Mouse (Mus musculus) midbrain, embryonic 14.5 days (tissue): ENCODE measurements at regions not wholly inside any gene's neighbourhood (a gene's known extent, or its start where the extent isn't known, plus 50 kb on each side); places are given as distances from the start of the nearest gene placed in this dataset.
A peak's percentile ranks its signal among the peaks of the same experiment; 100 is the strongest.

ENCODE experiments used
- ATAC-seq: fragments of 200-750 bp; cut with Nextera tagmentation; 2 replicates; pipeline ENCODE4 v1.8.0; 2017; ENCODE audit warnings: moderate number of reproducible peaks, moderate library complexity; ENCODE audit not compliant: low FRiP score, low TSS enrichment
- DNase-seq: peaks from one replicate; pipeline ENCODE4 v3.0.0-alpha.2; 2015
- H3K27ac ChIP-seq: fragments of 300-500 bp; sonication (generic); replicated peaks from 2 replicates; pipeline ENCODE4 v1.5.1; 2014; ENCODE audit warnings: mild to moderate bottlenecking, low read depth, low read length, moderate library complexity
- H3K27me3 ChIP-seq: fragments of 300-500 bp; sonication (generic); 2 replicates; pipeline ENCODE4 v1.6.1; 2014; ENCODE audit warnings: low read length, control low read depth, mixed read lengths; ENCODE audit not compliant: control insufficient read depth, insufficient read depth
- H3K36me3 ChIP-seq: fragments of 300-500 bp; sonication (generic); 2 replicates; pipeline ENCODE4 v1.6.1; 2014; ENCODE audit warnings: low read length, control low read depth; ENCODE audit not compliant: control insufficient read depth, insufficient read depth
- H3K4me1 ChIP-seq: fragments of 300-500 bp; sonication (generic); 2 replicates; pipeline ENCODE4 v1.6.1; 2014; ENCODE audit warnings: mild to moderate bottlenecking, antibody characterized with exemption, low read length, control low read depth; ENCODE audit not compliant: control insufficient read depth, insufficient read depth
- H3K4me2 ChIP-seq: fragments of 300-500 bp; sonication (generic); 2 replicates; pipeline ENCODE4 v1.6.1; 2014; ENCODE audit warnings: mild to moderate bottlenecking, low read length, moderate library complexity
- H3K4me3 ChIP-seq: fragments of 300-500 bp; sonication (generic); replicated peaks from 2 replicates; pipeline ENCODE4 v1.5.1; 2014; ENCODE audit warnings: low read depth, low read length
- H3K9ac ChIP-seq: fragments of 300-500 bp; sonication (generic); replicated peaks from 2 replicates; pipeline ENCODE4 v1.6.1; 2014; ENCODE audit warnings: mild to moderate bottlenecking, low read length, moderate library complexity
- H3K9me3 ChIP-seq: fragments of 300-500 bp; sonication (generic); 2 replicates; pipeline ENCODE4 v1.6.1; 2016; ENCODE audit warnings: low read length, control low read depth, mixed read lengths; ENCODE audit not compliant: control insufficient read depth
- WGBS: fragments of 180-500 bp; shearing (Covaris S2); extraction: QIAGEN DNeasy Blood & Tissue Kit; methylation state at CpG from one replicate; pipeline ENCODE4 v1.1.7; 2014; 5-methylcytosine and 5-hydroxymethylcytosine counted together

DNA sequence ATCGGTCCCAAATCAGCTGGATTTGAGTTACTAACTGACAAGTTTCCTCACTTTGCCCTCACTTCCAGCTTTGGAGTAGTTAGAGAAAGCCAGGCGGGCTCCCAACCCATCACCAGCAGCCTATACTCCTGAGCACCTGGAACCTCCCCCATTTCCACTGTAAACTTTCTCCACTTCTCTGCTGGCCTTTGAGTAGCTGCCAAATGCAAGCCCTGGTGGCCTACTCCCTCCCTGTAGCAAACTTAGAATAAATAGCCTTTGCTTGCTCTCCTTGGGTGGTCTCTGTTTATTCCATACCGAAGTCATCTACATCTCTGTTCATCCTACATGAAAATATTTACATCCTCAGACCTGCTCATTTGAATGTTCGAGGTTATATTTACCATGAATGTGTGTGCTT, 100.8 kb downstream of the Hsd17b3 start:
- Histone ChIP-seq H3K27me3 (no peaks in the 10 kb centered on the region), H3K27ac (no peak overlapping the region)

DNA sequence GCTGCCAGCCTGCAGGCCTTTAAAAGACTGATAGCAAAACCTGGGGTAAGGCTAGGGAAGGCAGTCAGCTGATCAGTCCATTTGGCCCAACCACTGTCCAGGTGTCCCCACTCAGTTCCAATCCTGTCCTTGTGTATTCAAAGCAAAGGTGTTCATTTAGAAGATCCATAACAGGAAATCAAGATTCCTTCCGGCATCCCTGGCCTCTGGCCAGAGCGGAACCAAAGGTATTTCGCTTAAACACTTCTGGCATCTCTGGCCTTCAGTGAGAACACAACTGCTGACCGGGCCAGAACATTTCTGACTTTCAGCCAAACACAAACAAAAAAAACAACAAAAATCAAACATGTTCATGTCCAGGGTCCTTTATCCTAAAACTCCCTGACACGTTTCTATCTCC, 102.3 kb downstream of the Hsd17b3 start:
- 87% methylated on average over 5 of the region's 5 CpGs for WGBS
- Histone ChIP-seq H3K9ac (no peak overlapping the region), H3K4me1 (peaks cover 10% of the 10 kb centered on the region; the same call in 1 of the 2 replicates), H3K9me3 (no peaks in the 10 kb centered on the region), H3K36me3 (no peaks in the 10 kb centered on the region), H3K4me3 (no peak overlapping the region), H3K27me3 (no peaks in the 10 kb centered on the region), H3K4me2 (no peak overlapping the region), H3K27ac (no peak overlapping the region)
- DNase-seq: no peak
- no peak for ATAC-seq

More for the DNA sequence above, 100.8 kb downstream of the Hsd17b3 start:
- H3K4me1 ChIP-seq: peaks cover 10% of the 10 kb centered on the region; the same call in 1 of the 2 replicates
- no peak overlapping the region for H3K9ac ChIP-seq
- 86% methylated on average over 4 of the region's 4 CpGs for WGBS
- no peak overlapping the region for H3K4me3 ChIP-seq
- no peak for ATAC-seq
- H3K4me2 ChIP-seq: no peak overlapping the region
- no peaks in the 10 kb centered on the region for H3K9me3 ChIP-seq
- no peak for DNase-seq
- H3K36me3 ChIP-seq: no peaks in the 10 kb centered on the region

DNA sequence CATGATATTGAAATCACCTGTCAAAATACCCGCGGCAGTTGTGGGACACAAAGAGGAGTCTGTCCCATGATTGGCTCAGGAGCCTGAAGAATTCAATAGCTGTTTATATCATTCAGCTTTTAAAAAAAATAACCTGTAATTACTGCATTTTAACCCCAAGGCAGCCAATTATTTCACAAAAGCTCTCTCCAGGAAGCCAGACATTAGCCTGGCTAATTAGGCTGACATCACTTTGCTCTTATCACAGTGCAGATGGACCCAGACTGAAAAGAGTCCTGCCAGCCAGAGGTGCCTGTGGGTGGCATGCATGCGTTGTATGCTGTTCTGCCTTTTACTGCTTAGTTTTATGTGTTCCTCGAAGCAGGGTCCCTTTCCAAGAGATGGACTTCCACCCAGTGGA, 103.4 kb downstream of the Hsd17b3 start:
- peak; percentile 71; the same call in 1 of the 2 replicates for ATAC-seq
- Histone ChIP-seq H3K4me1 (peaks cover 11% of the 10 kb centered on the region; the same call in 1 of the 2 replicates), H3K9me3 (no peaks in the 10 kb centered on the region), H3K27me3 (no peaks in the 10 kb centered on the region), H3K27ac (no peak overlapping the region), H3K9ac (no peak overlapping the region), H3K36me3 (no peaks in the 10 kb centered on the region), H3K4me2 (no peak overlapping the region), H3K4me3 (no peak overlapping the region)
- WGBS: 31% methylated on average over 4 of the region's 4 CpGs
- peak; percentile 68 for DNase-seq

DNA sequence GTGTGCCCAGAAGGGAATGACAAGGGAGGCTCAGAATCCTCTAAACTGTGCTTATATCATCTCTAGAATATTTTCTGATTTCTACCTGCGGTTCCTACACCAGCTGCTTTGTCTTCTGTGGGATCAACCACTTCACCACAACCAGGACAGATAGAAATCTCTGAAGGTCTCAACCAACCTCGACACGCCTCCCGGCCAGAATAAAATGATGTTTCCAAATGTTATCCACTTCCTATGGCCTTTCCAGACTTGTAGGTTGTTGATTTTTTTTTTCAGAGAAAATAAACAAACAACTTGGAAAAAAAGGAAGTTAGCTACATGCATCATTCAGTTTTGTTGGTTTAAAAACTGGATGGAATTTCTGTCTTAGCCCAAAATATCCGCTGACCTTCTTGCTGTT, 103.9 kb downstream of the Hsd17b3 start:
- Histone ChIP-seq H3K4me3 (no peak overlapping the region), H3K9ac (no peak overlapping the region), H3K27me3 (no peaks in the 10 kb centered on the region), H3K4me1 (peaks cover 14% of the 10 kb centered on the region; the same call in 1 of the 2 replicates), H3K36me3 (no peaks in the 10 kb centered on the region), H3K9me3 (no peaks in the 10 kb centered on the region), H3K27ac (no peak overlapping the region), H3K4me2 (no peak overlapping the region)
- ATAC-seq (no peak), DNase-seq (no peak)
- 89% methylated on average over 5 of the region's 5 CpGs for WGBS

DNA sequence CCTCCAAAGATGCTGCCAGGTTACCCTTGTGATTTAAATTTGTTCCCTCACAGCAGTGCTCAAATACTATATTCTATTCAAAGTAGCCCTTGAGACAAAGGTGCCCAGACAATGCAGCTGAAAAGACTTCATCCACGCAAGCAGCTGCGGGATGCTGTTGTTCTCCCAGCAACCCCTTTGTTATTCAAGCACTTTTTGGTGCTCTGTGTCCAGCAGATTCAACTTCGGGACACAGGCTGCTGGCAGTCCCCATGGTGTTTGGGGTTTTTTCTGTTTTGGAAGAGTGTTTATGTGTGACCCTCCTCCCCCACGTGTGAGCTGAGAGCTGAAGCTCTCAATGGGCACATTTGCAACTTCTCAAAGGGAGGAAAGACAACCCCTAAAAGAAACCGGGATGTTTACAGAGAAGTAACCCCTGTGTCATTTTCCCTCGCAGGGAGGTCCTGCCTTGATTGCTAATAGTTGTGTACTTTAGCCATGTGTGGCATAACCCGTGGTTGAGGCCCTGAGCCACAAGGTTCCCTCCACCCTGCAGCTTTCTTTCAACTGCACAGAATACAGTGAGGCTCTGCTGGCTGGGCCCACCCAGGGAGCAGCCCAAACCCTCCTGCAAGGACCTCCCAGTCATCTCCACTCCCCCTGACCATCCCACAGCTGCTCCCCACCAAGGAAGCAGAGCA, 108.9 kb downstream of the Hsd17b3 start:
- Histone ChIP-seq H3K27ac (no peak overlapping the region), H3K27me3 (0 out of 2 replicates have a peak, but pooled peaks cover 4% of the 10 kb centered on the region), H3K4me1 (peaks cover 15% of the 10 kb centered on the region; the same call in 1 of the 2 replicates), H3K9me3 (no peaks in the 10 kb centered on the region), H3K36me3 (no peaks in the 10 kb centered on the region), H3K4me2 (no peak overlapping the region), H3K9ac (no peak overlapping the region), H3K4me3 (no peak overlapping the region)
- DNase-seq (peak; percentile 33), ATAC-seq (no peak)
- WGBS: 2% methylated on average over 7 of the region's 7 CpGs

DNA sequence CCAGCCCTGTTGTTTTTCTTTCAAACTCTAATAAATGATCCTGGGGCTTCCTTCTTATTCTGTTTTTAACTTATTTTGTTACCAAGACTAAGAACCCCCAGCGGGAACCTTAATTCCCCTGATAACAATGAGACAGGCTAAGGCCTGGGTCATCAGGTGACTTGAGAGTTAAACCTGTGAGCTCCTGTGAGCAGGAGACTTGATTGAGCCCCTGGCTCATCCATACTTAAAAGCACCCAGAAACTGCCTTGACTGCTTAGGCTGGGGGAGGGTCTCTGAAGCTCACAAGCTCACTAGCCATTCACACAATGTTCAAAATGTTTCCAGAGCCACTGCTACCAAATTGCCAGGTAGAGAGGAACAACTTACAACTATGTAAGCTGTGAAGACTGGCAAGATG, 109.4 kb downstream of the Hsd17b3 start:
- Histone ChIP-seq H3K27ac (no peak overlapping the region), H3K27me3 (0 out of 2 replicates have a peak, but pooled peaks cover 4% of the 10 kb centered on the region), H3K9me3 (no peaks in the 10 kb centered on the region), H3K4me3 (no peak overlapping the region), H3K9ac (no peak overlapping the region), H3K4me2 (no peak overlapping the region), H3K36me3 (no peaks in the 10 kb centered on the region), H3K4me1 (peaks cover 12% of the 10 kb centered on the region; the same call in 1 of the 2 replicates)
- ATAC-seq (no peak), DNase-seq (no peak)
- 5% methylated on average over 1 of the region's 1 CpGs for WGBS

DNA sequence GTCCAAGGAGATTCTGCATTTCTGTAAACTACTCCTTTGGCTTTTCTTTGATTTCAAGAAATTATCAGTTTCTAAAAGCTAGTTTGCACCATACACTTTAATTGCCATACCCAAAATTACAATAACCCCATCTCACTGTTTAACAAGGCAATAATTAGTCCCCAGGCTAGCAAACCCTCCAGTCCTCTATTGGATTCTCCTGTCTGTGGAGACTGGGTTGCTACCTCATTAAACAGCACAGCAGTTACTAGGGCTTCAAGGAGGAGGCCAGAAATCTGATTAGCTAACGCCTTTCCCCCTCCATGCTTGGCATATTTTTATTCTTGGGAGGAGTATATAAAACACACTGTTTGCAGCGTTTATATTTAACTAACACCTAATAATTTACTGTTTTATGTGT, 119.1 kb downstream of the Hsd17b3 start:
- DNase-seq: no peak
- H3K36me3 ChIP-seq: no peaks in the 10 kb centered on the region
- no peak for ATAC-seq
- no peak overlapping the region for H3K4me2 ChIP-seq
- no peak overlapping the region for H3K4me3 ChIP-seq
- H3K4me1 ChIP-seq: no peaks in the 10 kb centered on the region
- 82% methylated on average over 2 of the region's 2 CpGs for WGBS
- no peaks in the 10 kb centered on the region for H3K27me3 ChIP-seq
- H3K9ac ChIP-seq: no peak overlapping the region
- no peaks in the 10 kb centered on the region for H3K9me3 ChIP-seq
- no peak overlapping the region for H3K27ac ChIP-seq

DNA sequence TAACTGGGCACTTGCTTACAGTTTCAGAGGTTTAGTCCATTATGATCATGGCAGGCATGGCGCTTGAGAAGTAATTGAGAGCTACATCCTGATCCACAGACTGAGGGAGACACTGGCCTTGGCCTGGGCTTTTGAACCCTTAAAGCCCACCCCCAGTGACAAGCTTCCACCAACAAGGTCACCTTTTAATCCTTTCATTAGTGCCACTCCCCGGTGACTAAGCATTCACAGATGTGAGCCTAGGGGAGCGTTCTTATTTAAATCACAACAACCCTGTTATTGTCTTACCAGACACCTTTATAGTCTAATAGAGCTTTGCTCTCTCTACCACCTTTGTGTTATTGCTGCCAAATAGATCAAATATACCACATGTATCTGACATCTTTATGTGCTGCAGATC, 120.4 kb downstream of the Hsd17b3 start:
- ATAC-seq (no peak), DNase-seq (no peak)
- no peaks in the 10 kb centered on the region for H3K27me3 ChIP-seq
- no peaks in the 10 kb centered on the region for H3K4me1 ChIP-seq
- H3K27ac ChIP-seq: no peak overlapping the region
- WGBS: 70% methylated on average over 3 of the region's 3 CpGs
- H3K9me3 ChIP-seq: no peaks in the 10 kb centered on the region
- H3K4me3 ChIP-seq: no peak overlapping the region
- no peak overlapping the region for H3K4me2 ChIP-seq
- H3K9ac ChIP-seq: no peak overlapping the region
- H3K36me3 ChIP-seq: no peaks in the 10 kb centered on the region

DNA sequence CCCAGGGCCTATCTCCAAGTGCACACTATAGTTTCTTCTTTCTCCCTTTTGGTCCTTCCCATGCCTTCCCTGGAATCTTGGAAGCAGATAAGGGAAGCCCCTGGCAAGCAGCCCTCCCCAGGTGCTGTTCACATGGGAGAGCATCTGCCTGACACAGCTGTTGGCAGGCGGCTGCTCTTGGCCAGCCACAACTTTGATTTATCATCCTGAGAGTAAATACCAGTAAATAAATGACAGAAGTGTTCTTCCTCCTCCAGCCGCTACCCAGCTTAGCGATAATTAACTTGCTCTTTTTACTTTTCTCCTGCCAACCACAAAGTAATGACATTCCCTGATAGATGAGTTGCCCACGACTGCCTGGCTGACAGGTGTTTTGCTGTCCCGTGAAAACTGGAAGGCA, 131.9 kb downstream of the Hsd17b3 start:
- Histone ChIP-seq H3K27ac (no peak overlapping the region), H3K9ac (no peak overlapping the region), H3K27me3 (peaks cover 3% of the 10 kb centered on the region; the same call in 1 of the 2 replicates), H3K4me2 (no peak overlapping the region), H3K36me3 (no peaks in the 10 kb centered on the region), H3K4me3 (no peak overlapping the region), H3K9me3 (no peaks in the 10 kb centered on the region), H3K4me1 (no peaks in the 10 kb centered on the region)
- no peak for ATAC-seq
- no peak for DNase-seq
- WGBS: 85% methylated on average over 5 of the region's 5 CpGs
